Mouse (Mus musculus) frontal cortex, postnatal 14 days (tissue): Measurements from ENCODE around the gene Myd88.
"Not testable (repeated sequence)": the region's sequence is repeated elsewhere in the genome, so short reads cannot be mapped to it uniquely, and the experiment has no call there.

Experiments
- DNase-seq, 2 experiments: peaks; one replicate each; pipeline ENCODE4 v3.0.0; 2022; ENCODE audit warnings: low spot score in 2 of 2

Myd88 gene

GRCm38 (mm10) chr9:119340909-119341816 lies at the start of gene Myd88:
Gene Myd88 (minus strand): TSS chr9:119341411.
- DNase-seq = peak; percentile 92 to 98

GRCm38 (mm10) chr9:119390214-119390613 lies 49.0 kb upstream of the Myd88 start:
- no peak for DNase-seq

GRCm38 (mm10) chr9:119388956-119389355 lies 47.7 kb upstream of the Myd88 start:
- DNase-seq = no peak

GRCm38 (mm10) chr9:119382603-119383002 lies 41.4 kb upstream of the Myd88 start:
- peak; percentile 14 to 16 for DNase-seq

- DNase-seq = no peak
Measured at GRCm38 (mm10) chr9:119378231-119378630, 37.0 kb upstream of the Myd88 start.

- DNase-seq = no peak
Measured at GRCm38 (mm10) chr9:119375556-119375955, 34.3 kb upstream of the Myd88 start.

GRCm38 (mm10) chr9:119375008-119375407 lies 33.8 kb upstream of the Myd88 start:
- no peak for DNase-seq

- no peak for DNase-seq
Measured at GRCm38 (mm10) chr9:119371251-119371650, 30.0 kb upstream of the Myd88 start.

- not testable (repeated sequence) for DNase-seq
Measured at GRCm38 (mm10) chr9:119370770-119371169, 29.6 kb upstream of the Myd88 start.

- no peak for DNase-seq
Measured at GRCm38 (mm10) chr9:119368367-119368766, 27.2 kb upstream of the Myd88 start.

GRCm38 (mm10) chr9:119365284-119365683 lies 24.1 kb upstream of the Myd88 start, which contains the start of gene Slc22a14:
Gene Slc22a14 (minus strand): TSS chr9:119365553.
- no peak for DNase-seq

- DNase-seq = no peak
Measured at GRCm38 (mm10) chr9:119363229-119363628, 22.0 kb upstream of the Myd88 start.

GRCm38 (mm10) chr9:119361416-119361815 lies 20.2 kb upstream of the Myd88 start:
- no peak for DNase-seq

- no peak for DNase-seq
Measured at GRCm38 (mm10) chr9:119358058-119358429, 16.8 kb upstream of the Myd88 start.

- peak; percentile 71 to 87 for DNase-seq
Measured at GRCm38 (mm10) chr9:119357331-119358057, 16.3 kb upstream of the Myd88 start, which contains the start of gene Xylb. Gene Xylb (plus strand): TSS chr9:119357381.

GRCm38 (mm10) chr9:119355943-119356342 lies 14.7 kb upstream of the Myd88 start:
- DNase-seq = no peak

GRCm38 (mm10) chr9:119353926-119354325 lies 12.7 kb upstream of the Myd88 start:
- DNase-seq = no peak

- DNase-seq = peak in 1 of 2 experiments; percentile 40
Measured at GRCm38 (mm10) chr9:119352060-119352459, 10.8 kb upstream of the Myd88 start.

- no peak for DNase-seq
Measured at GRCm38 (mm10) chr9:119350947-119351705, 9.9 kb upstream of the Myd88 start.

GRCm38 (mm10) chr9:119350531-119350930 lies 9.3 kb upstream of the Myd88 start:
- DNase-seq = no peak

- DNase-seq = no peak
Measured at GRCm38 (mm10) chr9:119346376-119346775, 5.2 kb upstream of the Myd88 start.

GRCm38 (mm10) chr9:119342728-119343127 lies 1.5 kb upstream of the Myd88 start:
- no peak for DNase-seq
